Mouse (Mus musculus): ENCODE data around the gene Gm11985. TPM values are rescaled to one million over a fixed set of nuclear protein-coding genes. Genes with fewer than 3 reads are reported as not detected.

The Gm11985 gene
- polyA plus RNA-seq (2014; fragmentation: Nextera tagmentation; extraction: Ambion mirVana): not detected in 2 replicates

DNA sequence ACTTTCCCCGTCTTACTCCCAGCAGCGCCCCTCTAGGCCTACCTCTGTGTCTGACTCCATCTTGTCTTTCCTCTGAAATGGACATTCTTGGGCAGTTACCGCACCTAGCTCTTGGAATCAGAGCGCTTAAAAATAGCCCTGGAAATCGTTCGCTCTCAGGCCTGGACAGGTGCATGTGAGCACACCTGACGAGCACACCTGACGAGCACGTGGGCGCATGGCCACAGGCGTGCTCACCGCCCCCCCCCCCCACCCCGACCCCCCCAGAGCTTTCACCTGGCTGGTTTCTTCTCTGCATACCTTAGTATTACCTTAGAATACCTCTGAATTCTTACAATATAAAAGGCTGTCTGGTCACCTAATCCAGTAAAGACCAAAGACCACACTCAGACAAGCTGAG is at the start of gene Gm11985:
Gm11985 (minus strand) TSS at position 101 of the 400 bp plus-strand sequence.
- Histone ChIP-seq H3K4me2 (replicated peaks) (no peak within 1 kb of the TSS), H3K9me3 (ENCODE audit: control insufficient read depth, low read length) (no peaks in the 10 kb centered on the region), H3K9ac (no peak within 1 kb of the TSS), H3K27ac (no peak within 1 kb of the TSS), H3K4me3 (replicated peaks; ENCODE audit: low read length) (no peak within 1 kb of the TSS), H3K36me3 (replicated peaks; ENCODE audit: control insufficient read depth, insufficient read depth) (no peaks in the 10 kb centered on the region), H3K27me3 (ENCODE audit: control insufficient read depth, insufficient read depth, low read length) (no peaks in the 10 kb centered on the region), H3K4me1 (replicated peaks; ENCODE audit: control insufficient read depth, insufficient read depth, low read length) (no peaks in the 10 kb centered on the region)
- 94% methylated on average over 12 of the region's 13 CpGs for WGBS
- ATAC-seq (ENCODE audit: low FRiP score) (0 out of 2 replicates have a peak, but pooled peaks have one; percentile 7), DNase-seq (ENCODE audit: low spot score) (no peak)

DNA sequence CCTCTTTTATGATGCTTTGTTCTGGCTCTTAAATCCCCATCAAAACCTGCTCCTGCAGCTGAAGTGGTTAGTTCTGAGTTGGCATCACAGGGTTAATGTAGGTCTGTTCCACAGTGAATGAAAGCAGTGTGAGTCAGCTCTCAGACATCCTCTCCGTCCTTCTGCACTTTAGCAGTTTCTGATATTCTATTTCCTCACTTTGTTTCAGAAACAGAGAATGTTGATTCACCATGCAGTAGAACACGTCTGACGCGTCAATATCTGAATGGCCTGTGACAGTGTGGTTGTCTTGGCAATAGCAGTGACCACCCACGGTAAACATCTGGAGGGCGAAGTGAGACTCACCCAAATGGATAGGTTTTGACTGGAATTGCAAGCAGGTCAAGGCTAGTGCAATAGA is 49.3 kb upstream of the Gm11985 start:
- DNase-seq (ENCODE audit: low spot score): no peak

DNA sequence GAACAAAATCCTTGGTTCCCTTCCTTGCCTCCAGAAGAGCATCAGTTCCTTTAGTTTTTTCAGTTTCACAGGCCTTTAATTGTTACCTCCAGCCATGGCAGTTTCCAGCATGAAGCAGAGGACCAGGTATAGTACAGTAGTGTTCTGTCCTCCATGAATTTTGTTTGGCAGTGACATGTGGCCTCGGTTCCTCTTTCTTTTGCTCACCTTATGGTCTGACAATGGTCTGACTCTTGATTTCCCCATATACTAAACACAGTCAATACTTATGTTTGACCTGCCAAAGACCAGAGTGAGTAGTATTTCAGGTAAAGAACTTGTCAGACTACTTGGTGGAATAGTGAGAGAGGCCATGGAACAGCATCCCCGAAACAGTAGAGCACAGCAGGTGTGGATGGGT is 48.4 kb upstream of the Gm11985 start:
- WGBS: 97% methylated on average over 2 of the region's 2 CpGs

More for the DNA sequence above, 49.3 kb upstream of the Gm11985 start:
- H3K4me1 ChIP-seq (replicated peaks; ENCODE audit: control insufficient read depth, insufficient read depth, low read length): no peaks in the 10 kb centered on the region
- H3K9me3 ChIP-seq (ENCODE audit: control insufficient read depth, low read length): no peaks in the 10 kb centered on the region
- H3K4me2 ChIP-seq (replicated peaks): no peak overlapping the region
- H3K36me3 ChIP-seq (replicated peaks; ENCODE audit: control insufficient read depth, insufficient read depth): no peaks in the 10 kb centered on the region
- no peak overlapping the region for H3K27ac ChIP-seq
- H3K9ac ChIP-seq: no peak overlapping the region
- H3K27me3 ChIP-seq (ENCODE audit: control insufficient read depth, insufficient read depth, low read length): no peaks in the 10 kb centered on the region
- H3K4me3 ChIP-seq (replicated peaks; ENCODE audit: low read length): no peak overlapping the region
- WGBS: 68% methylated on average over 6 of the region's 6 CpGs
- no peak for ATAC-seq (ENCODE audit: low FRiP score)

DNA sequence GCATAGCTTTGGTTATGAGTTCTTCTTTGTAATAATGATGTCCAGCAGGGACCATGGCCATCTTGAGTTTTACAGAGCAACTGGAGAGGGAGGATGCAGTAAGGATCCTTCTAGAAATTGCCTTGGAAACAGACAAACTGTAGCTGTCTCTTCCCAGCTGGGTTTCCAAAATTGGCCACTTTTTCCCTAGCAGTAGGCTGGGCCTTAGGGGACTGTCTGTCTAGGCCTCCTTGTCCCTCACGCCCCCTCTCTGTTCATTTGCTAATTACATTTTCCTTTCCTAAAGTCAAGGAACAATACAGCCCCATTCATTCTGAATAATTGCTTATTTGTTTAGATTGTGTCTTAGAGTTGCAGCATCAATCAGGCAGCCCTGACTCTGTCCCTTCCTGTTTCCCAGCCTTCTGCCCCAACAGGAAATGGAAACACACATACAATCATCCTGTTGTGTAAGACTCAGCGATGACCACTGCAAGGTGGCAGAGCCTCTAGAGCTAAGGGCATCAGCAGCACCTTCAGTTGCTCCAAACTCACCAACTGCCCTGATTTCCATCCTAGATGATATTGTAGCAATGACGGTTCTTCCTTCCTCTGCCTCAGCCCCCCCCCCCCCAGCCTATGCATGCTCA is 46.7 kb upstream of the Gm11985 start:
- WGBS: 46% methylated on average over 3 of the region's 3 CpGs

More for the DNA sequence above, 48.4 kb upstream of the Gm11985 start:
- Histone ChIP-seq H3K4me1 (replicated peaks; ENCODE audit: control insufficient read depth, insufficient read depth, low read length) (no peaks in the 10 kb centered on the region), H3K9me3 (ENCODE audit: control insufficient read depth, low read length) (no peaks in the 10 kb centered on the region), H3K4me3 (replicated peaks; ENCODE audit: low read length) (no peak overlapping the region), H3K27ac (no peak overlapping the region), H3K4me2 (replicated peaks) (no peak overlapping the region), H3K27me3 (ENCODE audit: control insufficient read depth, insufficient read depth, low read length) (no peaks in the 10 kb centered on the region), H3K36me3 (replicated peaks; ENCODE audit: control insufficient read depth, insufficient read depth) (no peaks in the 10 kb centered on the region), H3K9ac (no peak overlapping the region)
- no peak for ATAC-seq (ENCODE audit: low FRiP score)
- no peak for DNase-seq (ENCODE audit: low spot score)

DNA sequence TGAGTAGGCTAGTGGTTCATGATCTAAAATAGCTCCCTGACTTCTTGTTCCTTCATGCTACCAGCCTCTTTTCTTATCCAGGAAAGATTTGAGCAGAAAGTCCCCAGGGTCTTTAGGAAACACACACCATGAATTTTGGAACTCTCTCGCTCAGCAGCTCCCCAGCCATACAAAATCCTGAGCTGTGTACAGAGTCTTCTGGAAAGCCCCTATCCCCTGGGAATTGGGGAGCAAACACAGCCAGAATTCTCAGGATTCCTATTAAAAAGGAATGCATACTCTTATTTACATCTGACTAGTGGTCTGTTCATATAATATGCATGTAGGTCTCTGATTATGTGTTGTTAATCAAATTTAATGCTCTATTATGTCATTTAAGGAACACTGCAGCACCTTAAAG is 46.1 kb upstream of the Gm11985 start:
- 73% methylated on average over 1 of the region's 1 CpGs for WGBS
- Histone ChIP-seq H3K4me2 (replicated peaks) (no peak overlapping the region), H3K4me3 (replicated peaks; ENCODE audit: low read length) (no peak overlapping the region), H3K27me3 (ENCODE audit: control insufficient read depth, insufficient read depth, low read length) (no peaks in the 10 kb centered on the region), H3K36me3 (replicated peaks; ENCODE audit: control insufficient read depth, insufficient read depth) (no peaks in the 10 kb centered on the region), H3K27ac (no peak overlapping the region), H3K4me1 (replicated peaks; ENCODE audit: control insufficient read depth, insufficient read depth, low read length) (no peaks in the 10 kb centered on the region), H3K9me3 (ENCODE audit: control insufficient read depth, low read length) (no peaks in the 10 kb centered on the region), H3K9ac (no peak overlapping the region)
- ATAC-seq (ENCODE audit: low FRiP score): no peak
- no peak for DNase-seq (ENCODE audit: low spot score)

More for the DNA sequence above, 46.7 kb upstream of the Gm11985 start:
- Histone ChIP-seq H3K27ac (no peak overlapping the region), H3K4me3 (replicated peaks; ENCODE audit: low read length) (no peak overlapping the region), H3K36me3 (replicated peaks; ENCODE audit: control insufficient read depth, insufficient read depth) (no peaks in the 10 kb centered on the region), H3K27me3 (ENCODE audit: control insufficient read depth, insufficient read depth, low read length) (no peaks in the 10 kb centered on the region), H3K4me1 (replicated peaks; ENCODE audit: control insufficient read depth, insufficient read depth, low read length) (no peaks in the 10 kb centered on the region), H3K4me2 (replicated peaks) (no peak overlapping the region), H3K9me3 (ENCODE audit: control insufficient read depth, low read length) (no peaks in the 10 kb centered on the region), H3K9ac (no peak overlapping the region)
- ATAC-seq (ENCODE audit: low FRiP score): 0 out of 2 replicates have a peak, but pooled peaks have one; percentile 23
- DNase-seq (ENCODE audit: low spot score): no peak

DNA sequence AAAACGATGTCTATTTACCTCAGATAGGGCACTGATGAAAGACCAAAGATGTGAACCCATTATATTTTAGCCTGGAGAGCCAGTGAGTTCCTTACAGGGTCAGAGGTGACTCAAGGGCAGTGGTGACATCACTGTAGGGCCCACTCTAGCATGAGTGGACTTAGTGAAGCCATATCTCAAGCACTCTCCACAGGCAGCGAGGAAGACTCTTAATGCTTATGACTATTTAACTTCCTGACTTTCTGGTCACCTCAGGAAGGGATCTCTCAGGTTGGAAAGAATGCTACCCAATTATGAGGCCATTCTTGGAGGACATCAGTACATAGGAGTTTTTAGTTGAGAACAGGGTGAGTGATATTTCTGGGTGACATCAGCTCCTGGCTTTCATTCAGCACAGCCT is 45.0 kb upstream of the Gm11985 start:
- Histone ChIP-seq H3K27ac (no peak overlapping the region), H3K4me2 (replicated peaks) (no peak overlapping the region), H3K9ac (no peak overlapping the region), H3K27me3 (ENCODE audit: control insufficient read depth, insufficient read depth, low read length) (no peaks in the 10 kb centered on the region), H3K9me3 (ENCODE audit: control insufficient read depth, low read length) (no peaks in the 10 kb centered on the region), H3K4me3 (replicated peaks; ENCODE audit: low read length) (no peak overlapping the region), H3K36me3 (replicated peaks; ENCODE audit: control insufficient read depth, insufficient read depth) (no peaks in the 10 kb centered on the region), H3K4me1 (replicated peaks; ENCODE audit: control insufficient read depth, insufficient read depth, low read length) (no peaks in the 10 kb centered on the region)
- 81% methylated on average over 2 of the region's 2 CpGs for WGBS
- DNase-seq (ENCODE audit: low spot score) (no peak), ATAC-seq (ENCODE audit: low FRiP score) (no peak)

DNA sequence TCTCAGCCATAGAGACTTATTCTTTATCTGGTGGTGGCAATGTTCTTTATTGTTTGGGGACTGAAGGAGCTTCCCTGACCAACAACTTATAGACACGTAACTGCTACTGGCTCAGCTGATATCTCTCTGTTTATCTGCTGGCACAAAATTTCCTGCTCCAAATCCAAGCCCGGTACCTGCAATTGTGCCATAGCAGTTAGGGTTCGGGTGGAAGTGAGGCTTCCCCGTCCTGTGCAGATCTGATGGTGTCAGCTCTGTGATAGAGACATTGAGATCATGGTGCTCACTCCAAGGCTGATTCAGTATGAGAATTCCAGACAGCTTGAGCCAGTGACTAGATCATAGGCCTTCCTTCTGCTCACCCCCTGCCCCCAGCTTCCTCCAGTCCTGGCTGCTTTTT is 43.6 kb upstream of the Gm11985 start:
- Histone ChIP-seq H3K36me3 (replicated peaks; ENCODE audit: control insufficient read depth, insufficient read depth) (no peaks in the 10 kb centered on the region), H3K27me3 (ENCODE audit: control insufficient read depth, insufficient read depth, low read length) (no peaks in the 10 kb centered on the region), H3K4me3 (replicated peaks; ENCODE audit: low read length) (no peak overlapping the region), H3K27ac (no peak overlapping the region), H3K9ac (no peak overlapping the region), H3K9me3 (ENCODE audit: control insufficient read depth, low read length) (no peaks in the 10 kb centered on the region), H3K4me2 (replicated peaks) (no peak overlapping the region), H3K4me1 (replicated peaks; ENCODE audit: control insufficient read depth, insufficient read depth, low read length) (no peaks in the 10 kb centered on the region)
- 90% methylated on average over 4 of the region's 4 CpGs for WGBS
- DNase-seq (ENCODE audit: low spot score) (no peak), ATAC-seq (ENCODE audit: low FRiP score) (no peak)

DNA sequence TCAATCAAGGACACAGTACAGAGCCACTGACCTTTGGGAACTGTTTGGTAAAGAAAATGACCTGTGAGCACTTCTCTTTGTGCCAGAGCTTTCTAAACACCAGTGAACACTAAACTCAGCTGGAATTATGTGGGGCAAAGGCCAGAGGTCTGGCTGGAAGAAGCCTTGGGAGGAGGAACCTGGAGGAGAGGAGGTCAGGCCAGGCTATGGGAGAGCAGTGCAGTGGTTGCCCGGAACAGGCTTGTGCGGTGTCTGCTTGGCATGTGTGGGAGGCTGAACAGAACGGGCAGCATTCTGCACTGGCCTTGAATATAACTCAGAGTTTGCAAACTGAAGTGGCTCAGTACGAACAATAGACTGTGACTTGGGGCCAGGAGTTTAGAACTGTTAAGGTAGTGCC is 41.6 kb upstream of the Gm11985 start:
- no peak overlapping the region for H3K9ac ChIP-seq
- 91% methylated on average over 4 of the region's 4 CpGs for WGBS

DNA sequence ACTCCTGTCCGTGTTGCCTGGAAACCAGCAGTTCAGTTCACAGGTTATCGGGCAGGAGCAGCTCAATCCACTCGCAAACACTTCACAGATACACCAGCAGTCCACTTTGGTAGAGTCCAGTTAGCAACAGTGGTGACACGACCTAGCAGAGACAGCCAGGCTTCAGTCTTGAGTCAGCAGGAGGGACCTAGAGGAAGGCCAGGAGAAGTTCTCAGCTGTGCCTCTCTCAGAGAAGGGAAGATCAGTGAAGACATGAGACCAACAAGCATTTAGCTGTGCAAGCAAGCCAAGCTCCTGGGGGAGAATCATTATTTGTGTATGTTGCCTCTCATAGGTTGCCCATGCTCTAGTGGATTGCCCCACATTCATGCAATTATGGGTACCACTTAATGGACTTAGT is 39.7 kb upstream of the Gm11985 start:
- no peaks in the 10 kb centered on the region for H3K9me3 ChIP-seq (ENCODE audit: control insufficient read depth, low read length)
- DNase-seq (ENCODE audit: low spot score) (no peak), ATAC-seq (ENCODE audit: low FRiP score) (no peak)
- no peak overlapping the region for H3K9ac ChIP-seq
- H3K27me3 ChIP-seq (ENCODE audit: control insufficient read depth, insufficient read depth, low read length): no peaks in the 10 kb centered on the region
- H3K4me1 ChIP-seq (replicated peaks; ENCODE audit: control insufficient read depth, insufficient read depth, low read length): no peaks in the 10 kb centered on the region
- H3K27ac ChIP-seq: no peak overlapping the region
- WGBS: 84% methylated on average over 4 of the region's 4 CpGs
- H3K4me2 ChIP-seq (replicated peaks): no peak overlapping the region
- H3K36me3 ChIP-seq (replicated peaks; ENCODE audit: control insufficient read depth, insufficient read depth): no peaks in the 10 kb centered on the region
- no peak overlapping the region for H3K4me3 ChIP-seq (replicated peaks; ENCODE audit: low read length)

More for the DNA sequence above, 41.6 kb upstream of the Gm11985 start:
- Histone ChIP-seq H3K36me3 (replicated peaks; ENCODE audit: control insufficient read depth, insufficient read depth) (no peaks in the 10 kb centered on the region), H3K4me2 (replicated peaks) (no peak overlapping the region), H3K9me3 (ENCODE audit: control insufficient read depth, low read length) (no peaks in the 10 kb centered on the region), H3K4me1 (replicated peaks; ENCODE audit: control insufficient read depth, insufficient read depth, low read length) (no peaks in the 10 kb centered on the region), H3K27ac (no peak overlapping the region), H3K27me3 (ENCODE audit: control insufficient read depth, insufficient read depth, low read length) (no peaks in the 10 kb centered on the region), H3K4me3 (replicated peaks; ENCODE audit: low read length) (no peak overlapping the region)
- no peak for ATAC-seq (ENCODE audit: low FRiP score)
- DNase-seq (ENCODE audit: low spot score): no peak

Measured in hindbrain, embryonic 14.5 days (tissue).